Mouse (Mus musculus) embryonic facial prominence, embryonic 13.5 days (tissue): ENCODE measurements around the gene Ulk4. TPM values are rescaled to one million over a fixed set of nuclear protein-coding genes. Genes with fewer than 3 reads are reported as not detected.

Source experiments
- ATAC-seq: fragments of 200-750 bp; cut with Nextera tagmentation; 2 replicates; pipeline ENCODE4 v1.8.0; 2017; ENCODE audit warnings: low read depth; ENCODE audit not compliant: insufficient number of reproducible peaks, insufficient read depth, low FRiP score, low TSS enrichment
- H3K27ac ChIP-seq: fragments of 300-500 bp; sonication (generic); 2 replicates; pipeline ENCODE4 v1.5.1; 2015; ENCODE audit warnings: moderate library complexity, mild to moderate bottlenecking, inconsistent platforms
- H3K27me3 ChIP-seq: fragments of 300-500 bp; sonication (generic); 2 replicates; pipeline ENCODE4 v1.6.1; 2015; ENCODE audit warnings: mild to moderate bottlenecking, inconsistent platforms
- H3K36me3 ChIP-seq: fragments of 300-500 bp; sonication (generic); 2 replicates; pipeline ENCODE4 v1.6.1; 2015; ENCODE audit warnings: mild to moderate bottlenecking, inconsistent platforms
- H3K4me1 ChIP-seq: fragments of 300-500 bp; sonication (generic); 2 replicates; pipeline ENCODE4 v1.6.1; 2015; ENCODE audit warnings: inconsistent platforms
- H3K4me2 ChIP-seq: fragments of 300-500 bp; sonication (generic); 2 replicates; pipeline ENCODE4 v1.6.1; 2015; ENCODE audit warnings: moderate library complexity, mild to moderate bottlenecking, inconsistent platforms
- H3K4me3 ChIP-seq: fragments of 300-500 bp; sonication (generic); 2 replicates; pipeline ENCODE4 v1.5.1; 2015; ENCODE audit warnings: mild to moderate bottlenecking, inconsistent platforms
- H3K9ac ChIP-seq: fragments of 300-500 bp; sonication (generic); 2 replicates; pipeline ENCODE4 v1.6.1; 2015; ENCODE audit warnings: mild to moderate bottlenecking, inconsistent platforms
- H3K9me3 ChIP-seq: fragments of 300-500 bp; sonication (generic); 2 replicates; pipeline ENCODE4 v1.6.1; 2016; ENCODE audit warnings: inconsistent platforms
- WGBS: fragments of 180-500 bp; shearing (Covaris S2); methylation state at CpG from one replicate; pipeline ENCODE4 v1.1.7; 2015; ENCODE audit warnings: mixed read lengths; 5-methylcytosine and 5-hydroxymethylcytosine counted together
- polyA plus RNA-seq: library from polyadenylated mRNA; unstranded; fragments of >200 nt; fragmentation: Nextera tagmentation; extraction: Ambion mirVana; gene quantifications from 2 replicates; pipeline ENCODE4 v1.2.1, GENCODE M21; 2015

Gene Ulk4
- polyA plus RNA-seq, 1 experiment from 2014 or later: 213 TPM

- Histone ChIP-seq H3K4me1 (no peaks in the 10 kb centered on the region; the same call in 1 of the 2 replicates), H3K9me3 (peaks cover 7% of the 10 kb centered on the region; the same call in 1 of the 2 replicates), H3K27ac (no peak overlapping the region), H3K27me3 (no peaks in the 10 kb centered on the region), H3K36me3 (0 out of 2 replicates have a peak, but pooled peaks cover 7% of the 10 kb centered on the region), H3K9ac (no peak overlapping the region), H3K4me3 (no peak overlapping the region), H3K4me2 (no peak overlapping the region)
- WGBS: 95% methylated on average over 6 of the region's 6 CpGs
- no peak for ATAC-seq
Measured at GRCm38 (mm10) chr9:121283620-121284185, 6.7 kb upstream of the Ulk4 start.

- H3K9me3 ChIP-seq: peaks cover 7% of the 10 kb centered on the region; the same call in 1 of the 2 replicates
- no peak for ATAC-seq
- H3K27me3 ChIP-seq: no peaks in the 10 kb centered on the region
- no peak overlapping the region for H3K4me2 ChIP-seq
- 0 out of 2 replicates have a peak overlapping the region, but pooled peaks have one; percentile 32 for H3K9ac ChIP-seq
- H3K36me3 ChIP-seq: 0 out of 2 replicates have a peak, but pooled peaks cover 7% of the 10 kb centered on the region
- H3K4me1 ChIP-seq: peaks cover 7% of the 10 kb centered on the region; the same call in 1 of the 2 replicates
- no peak overlapping the region for H3K4me3 ChIP-seq
- WGBS: 83% methylated on average over 6 of the region's 6 CpGs
- no peak overlapping the region for H3K27ac ChIP-seq
Measured at GRCm38 (mm10) chr9:121281891-121282290, 4.9 kb upstream of the Ulk4 start.

- 92% methylated on average over 5 of the region's 5 CpGs for WGBS
- no peak for ATAC-seq
- no peak overlapping the region for H3K4me2 ChIP-seq
- no peaks in the 10 kb centered on the region for H3K27me3 ChIP-seq
- H3K4me1 ChIP-seq: peaks cover 13% of the 10 kb centered on the region
- peaks cover 7% of the 10 kb centered on the region; the same call in 1 of the 2 replicates for H3K9me3 ChIP-seq
- 0 out of 2 replicates have a peak, but pooled peaks cover 7% of the 10 kb centered on the region for H3K36me3 ChIP-seq
- H3K27ac ChIP-seq: no peak overlapping the region
- no peak overlapping the region for H3K4me3 ChIP-seq
- no peak overlapping the region for H3K9ac ChIP-seq
Measured at GRCm38 (mm10) chr9:121279216-121279615, 2.2 kb upstream of the Ulk4 start.

- H3K27ac ChIP-seq: no peak overlapping the region; the same call in 1 of the 2 replicates
- no peak for ATAC-seq
- peaks cover 13% of the 10 kb centered on the region for H3K4me1 ChIP-seq
- no peaks in the 10 kb centered on the region for H3K9me3 ChIP-seq
- peak overlapping the region; percentile 81 for H3K4me2 ChIP-seq
- H3K4me3 ChIP-seq: peak overlapping the region; percentile 72
- 15% methylated on average over 15 of the region's 15 CpGs for WGBS
- H3K27me3 ChIP-seq: no peaks in the 10 kb centered on the region
- peak overlapping the region; percentile 80 for H3K9ac ChIP-seq
- no peaks in the 10 kb centered on the region for H3K36me3 ChIP-seq
Measured at GRCm38 (mm10) chr9:121276745-121277117, 266 bp downstream of the Ulk4 start.

DNA sequence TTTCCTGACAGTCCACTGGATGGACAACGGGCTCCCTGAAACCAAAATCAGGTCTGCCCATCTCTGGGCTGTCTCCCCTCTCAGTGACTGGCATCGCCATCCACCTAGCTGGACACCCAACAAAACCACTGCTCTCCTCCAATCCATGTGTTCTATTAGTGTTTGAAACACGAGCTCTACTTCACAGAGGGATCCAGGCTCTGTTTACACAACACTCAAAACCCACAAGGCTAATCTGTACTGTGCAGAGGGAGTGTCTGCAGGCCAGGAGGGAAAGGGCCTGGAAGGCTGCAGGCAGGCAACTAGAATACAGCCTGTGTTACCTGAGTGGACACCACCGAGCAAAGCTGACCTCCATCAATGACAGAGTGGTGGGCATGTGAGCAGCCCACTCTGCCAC lies 5.4 kb downstream of the Ulk4 start:
- H3K4me1 ChIP-seq: peaks cover 3% of the 10 kb centered on the region
- no peak overlapping the region for H3K4me3 ChIP-seq
- no peaks in the 10 kb centered on the region for H3K36me3 ChIP-seq
- no peaks in the 10 kb centered on the region for H3K27me3 ChIP-seq
- H3K27ac ChIP-seq: no peak overlapping the region
- 0 out of 2 replicates have a peak overlapping the region, but pooled peaks have one; percentile 2 for H3K9ac ChIP-seq
- no peak for ATAC-seq
- H3K9me3 ChIP-seq: no peaks in the 10 kb centered on the region
- H3K4me2 ChIP-seq: no peak overlapping the region
- WGBS: 58% methylated on average over 4 of the region's 4 CpGs

DNA sequence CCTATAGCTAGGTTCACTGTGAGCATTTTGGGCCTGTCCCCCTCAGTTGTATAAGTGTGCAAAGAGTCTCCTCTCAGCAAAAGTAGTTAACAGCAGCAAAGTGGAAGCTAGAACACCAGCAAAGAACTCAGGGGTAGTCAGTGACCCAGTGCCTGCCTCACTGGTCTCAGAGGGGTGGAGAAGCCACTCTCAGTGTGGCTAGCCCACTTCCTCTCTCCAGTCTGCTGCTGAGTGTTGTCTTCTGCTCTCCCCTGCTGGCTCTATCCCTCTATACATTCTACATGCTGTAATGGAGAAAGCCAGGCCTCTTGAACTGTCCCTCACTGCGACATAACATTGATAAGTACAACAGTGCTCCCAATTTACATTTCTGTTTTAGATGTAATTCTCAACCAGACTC lies 5.8 kb downstream of the Ulk4 start:
- Histone ChIP-seq H3K4me3 (no peak overlapping the region), H3K27ac (no peak overlapping the region), H3K9ac (no peak overlapping the region), H3K27me3 (no peaks in the 10 kb centered on the region), H3K36me3 (no peaks in the 10 kb centered on the region), H3K9me3 (no peaks in the 10 kb centered on the region), H3K4me2 (no peak overlapping the region), H3K4me1 (no peaks in the 10 kb centered on the region)
- 85% methylated on average over 1 of the region's 1 CpGs for WGBS
- ATAC-seq: no peak

GRCm38 (mm10) chr9:121265307-121265706 lies 11.7 kb downstream of the Ulk4 start:
- H3K27ac ChIP-seq: no peak overlapping the region
- H3K36me3 ChIP-seq: peaks cover 7% of the 10 kb centered on the region

DNA sequence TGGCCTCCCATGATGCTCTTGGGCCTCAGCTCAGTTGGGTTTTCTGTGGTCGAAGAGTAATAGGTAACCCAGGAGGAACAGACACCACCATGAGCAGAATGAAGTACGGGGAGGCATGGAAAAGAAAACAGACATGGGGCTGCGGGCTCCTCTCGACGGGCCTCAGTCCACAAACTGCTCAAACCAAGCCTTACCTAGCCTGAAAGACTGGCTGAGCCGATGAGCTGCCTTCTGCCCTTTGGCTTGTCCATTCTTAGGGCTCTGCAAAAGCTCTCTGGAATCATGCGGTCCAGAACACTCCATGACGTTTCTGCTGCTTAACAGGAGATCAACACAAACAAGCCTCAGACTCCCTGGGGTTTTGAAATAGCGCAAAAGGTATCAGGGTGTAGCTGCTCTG lies 19.9 kb downstream of the Ulk4 start:
- H3K4me2 ChIP-seq: no peak overlapping the region
- no peaks in the 10 kb centered on the region for H3K9me3 ChIP-seq
- H3K4me1 ChIP-seq: peaks cover 5% of the 10 kb centered on the region; the same call in 1 of the 2 replicates
- H3K9ac ChIP-seq: no peak overlapping the region
- no peak for ATAC-seq
- H3K27me3 ChIP-seq: no peaks in the 10 kb centered on the region
- no peak overlapping the region for H3K27ac ChIP-seq
- peaks cover 21% of the 10 kb centered on the region for H3K36me3 ChIP-seq
- H3K4me3 ChIP-seq: no peak overlapping the region
- WGBS: 86% methylated on average over 9 of the region's 9 CpGs

More at GRCm38 (mm10) chr9:121265307-121265706, 11.7 kb downstream of the Ulk4 start:
- ATAC-seq: no peak
- no peak overlapping the region for H3K4me2 ChIP-seq
- H3K4me3 ChIP-seq: no peak overlapping the region
- H3K9ac ChIP-seq: no peak overlapping the region
- no peaks in the 10 kb centered on the region for H3K9me3 ChIP-seq
- H3K4me1 ChIP-seq: no peaks in the 10 kb centered on the region
- no peaks in the 10 kb centered on the region for H3K27me3 ChIP-seq
- WGBS: 71% methylated on average over 10 of the region's 10 CpGs

- ATAC-seq: no peak
- no peaks in the 10 kb centered on the region for H3K27me3 ChIP-seq
- H3K4me2 ChIP-seq: no peak overlapping the region
- H3K4me3 ChIP-seq: no peak overlapping the region
- H3K9me3 ChIP-seq: no peaks in the 10 kb centered on the region
- peaks cover 20% of the 10 kb centered on the region; the same call in 1 of the 2 replicates for H3K36me3 ChIP-seq
- WGBS: 91% methylated on average over 13 of the region's 13 CpGs
- no peak overlapping the region for H3K9ac ChIP-seq
- peaks cover 5% of the 10 kb centered on the region; the same call in 1 of the 2 replicates for H3K4me1 ChIP-seq
- H3K27ac ChIP-seq: no peak overlapping the region
Measured at GRCm38 (mm10) chr9:121254761-121255160, 22.2 kb downstream of the Ulk4 start.

DNA sequence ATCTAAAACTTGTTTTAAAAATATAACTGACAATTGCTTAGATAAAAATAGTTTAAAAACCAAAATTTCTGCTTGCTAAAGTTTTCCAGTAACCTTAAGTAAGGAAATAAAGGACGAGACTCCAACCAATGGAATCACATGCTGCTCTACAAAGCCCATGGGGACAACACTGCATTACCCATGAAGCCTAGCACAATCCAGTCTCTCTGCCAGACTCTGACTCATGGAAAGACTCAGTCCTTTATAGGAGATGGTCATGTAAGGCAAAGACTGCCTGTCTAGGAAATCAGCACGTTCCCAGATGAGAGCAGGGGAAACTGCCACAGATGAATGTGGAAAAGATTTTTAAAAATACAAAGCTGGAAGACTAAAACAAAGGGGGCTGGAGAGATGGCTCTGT lies 23.0 kb downstream of the Ulk4 start:
- WGBS: 80% methylated on average over 2 of the region's 2 CpGs

GRCm38 (mm10) chr9:121250854-121251253 lies 26.1 kb downstream of the Ulk4 start:
- Histone ChIP-seq H3K4me1 (no peaks in the 10 kb centered on the region), H3K4me3 (no peak overlapping the region), H3K4me2 (no peak overlapping the region), H3K9me3 (no peaks in the 10 kb centered on the region), H3K9ac (no peak overlapping the region), H3K27me3 (no peaks in the 10 kb centered on the region), H3K27ac (no peak overlapping the region), H3K36me3 (peaks cover 14% of the 10 kb centered on the region; the same call in 1 of the 2 replicates)
- 88% methylated on average over 11 of the region's 11 CpGs for whole genome bisulfite sequencing
- no peak for ATAC-seq

More for the DNA sequence above, 23.0 kb downstream of the Ulk4 start:
- H3K4me3 ChIP-seq: no peak overlapping the region
- ATAC-seq: no peak
- H3K36me3 ChIP-seq: peaks cover 20% of the 10 kb centered on the region; the same call in 1 of the 2 replicates
- no peaks in the 10 kb centered on the region for H3K9me3 ChIP-seq
- H3K27ac ChIP-seq: no peak overlapping the region
- no peaks in the 10 kb centered on the region for H3K27me3 ChIP-seq
- no peak overlapping the region for H3K9ac ChIP-seq
- no peak overlapping the region for H3K4me2 ChIP-seq
- H3K4me1 ChIP-seq: peaks cover 5% of the 10 kb centered on the region; the same call in 1 of the 2 replicates

DNA sequence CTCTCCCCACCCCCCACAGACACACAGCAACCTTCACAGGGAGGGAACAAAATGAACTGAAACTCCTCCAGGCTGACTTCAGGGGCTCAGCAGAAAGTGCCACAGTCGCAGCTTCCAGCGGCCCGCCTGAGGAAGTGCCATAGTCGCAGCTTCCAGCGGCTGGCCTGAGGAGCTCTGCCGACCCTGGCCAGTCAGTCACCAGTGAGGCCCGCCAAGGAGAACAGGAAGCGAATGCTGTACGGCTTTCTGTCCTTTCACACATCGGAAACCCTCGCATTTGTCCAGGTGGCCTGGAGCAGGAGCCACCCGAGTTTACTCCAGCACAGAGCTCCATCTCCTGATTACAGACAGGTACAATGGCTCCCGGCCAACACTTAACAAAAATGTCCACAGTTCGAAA lies 27.2 kb downstream of the Ulk4 start:
- no peak overlapping the region for H3K9ac ChIP-seq
- 36% methylated on average over 14 of the region's 14 CpGs for WGBS
- no peak overlapping the region for H3K4me3 ChIP-seq
- H3K27ac ChIP-seq: no peak overlapping the region
- no peaks in the 10 kb centered on the region for H3K9me3 ChIP-seq
- no peaks in the 10 kb centered on the region for H3K4me1 ChIP-seq
- H3K36me3 ChIP-seq: peaks cover 10% of the 10 kb centered on the region; the same call in 1 of the 2 replicates
- no peaks in the 10 kb centered on the region for H3K27me3 ChIP-seq
- no peak overlapping the region for H3K4me2 ChIP-seq
- ATAC-seq: no peak
